Mouse (Mus musculus): ENCODE measurements around the gene Hivep3.

The Hivep3 gene

GRCm38 (mm10) chr4:119977817-119978491 lies 244.4 kb downstream of the Hivep3 start:
- no peak for DNase-seq (ENCODE audit: low spot score)

- no peak for DNase-seq (ENCODE audit: low spot score)
These were observed 245.8 kb downstream of the Hivep3 start for GRCm38 (mm10) chr4:119979238-119979829.

- DNase-seq (ENCODE audit: low spot score) = no peak
These were observed 246.3 kb downstream of the Hivep3 start for GRCm38 (mm10) chr4:119979918-119980317.

- peak; percentile 45 for DNase-seq (ENCODE audit: low spot score)
These were observed 247.6 kb downstream of the Hivep3 start for GRCm38 (mm10) chr4:119981047-119981720.

GRCm38 (mm10) chr4:119986065-119986464 lies 252.5 kb downstream of the Hivep3 start:
- no peak for DNase-seq (ENCODE audit: low spot score)

GRCm38 (mm10) chr4:119986580-119987291 lies 253.2 kb downstream of the Hivep3 start:
- DNase-seq (ENCODE audit: low spot score) = no peak

GRCm38 (mm10) chr4:119987376-119988087 lies 253.9 kb downstream of the Hivep3 start:
- DNase-seq (ENCODE audit: low spot score) = no peak

- no peak for DNase-seq (ENCODE audit: low spot score)
These were observed 255.6 kb downstream of the Hivep3 start for GRCm38 (mm10) chr4:119989031-119989693.

GRCm38 (mm10) chr4:119990346-119990745 lies 256.8 kb downstream of the Hivep3 start:
- DNase-seq (ENCODE audit: low spot score) = no peak

- no peak for DNase-seq (ENCODE audit: low spot score)
These were observed 257.3 kb downstream of the Hivep3 start for GRCm38 (mm10) chr4:119990841-119991240.

GRCm38 (mm10) chr4:119991758-119992157 lies 258.2 kb downstream of the Hivep3 start:
- no peak for DNase-seq (ENCODE audit: low spot score)

- no peak for DNase-seq (ENCODE audit: low spot score)
These were observed 262.8 kb downstream of the Hivep3 start for GRCm38 (mm10) chr4:119996377-119996776.

- DNase-seq (ENCODE audit: low spot score) = no peak
These were observed 263.8 kb downstream of the Hivep3 start for GRCm38 (mm10) chr4:119997351-119997750.

- DNase-seq (ENCODE audit: low spot score) = no peak
These were observed 265.3 kb downstream of the Hivep3 start for GRCm38 (mm10) chr4:119998911-119999310.

GRCm38 (mm10) chr4:120000881-120001280 lies 267.3 kb downstream of the Hivep3 start:
- DNase-seq (ENCODE audit: low spot score) = no peak

GRCm38 (mm10) chr4:120003006-120003405 lies 269.4 kb downstream of the Hivep3 start:
- peak; percentile 23 for DNase-seq (ENCODE audit: low spot score)

- no peak for DNase-seq (ENCODE audit: low spot score)
These were observed 272.5 kb downstream of the Hivep3 start for GRCm38 (mm10) chr4:120006046-120006445.

- DNase-seq (ENCODE audit: low spot score) = no peak
These were observed 274.3 kb downstream of the Hivep3 start for GRCm38 (mm10) chr4:120007889-120008288.

- no peak for DNase-seq (ENCODE audit: low spot score)
These were observed 275.6 kb downstream of the Hivep3 start for GRCm38 (mm10) chr4:120009151-120009550.

- DNase-seq (ENCODE audit: low spot score) = peak; percentile 29
These were observed 278.2 kb downstream of the Hivep3 start for GRCm38 (mm10) chr4:120011788-120012187.

- DNase-seq (ENCODE audit: low spot score) = no peak
These were observed 279.3 kb downstream of the Hivep3 start for GRCm38 (mm10) chr4:120012891-120013290.

All from retina, embryonic 14.5 days (tissue).